Mouse (Mus musculus) liver, embryonic 14.5 days (tissue): ENCODE data around the gene Snrpf.
A peak's percentile ranks its signal among the peaks of the same experiment; 100 is the strongest.

Experiments
- CTCF ChIP-seq: IDR thresholded peaks from 2 replicates; pipeline ENCODE4 v1.5.1; 2016; ENCODE audit warnings: antibody characterized with exemption, low read depth, control low read depth
- EP300 ChIP-seq: IDR thresholded peaks from 2 replicates; pipeline ENCODE4 v1.6.1; 2016; ENCODE audit warnings: antibody characterized with exemption, low read depth

DNA sequence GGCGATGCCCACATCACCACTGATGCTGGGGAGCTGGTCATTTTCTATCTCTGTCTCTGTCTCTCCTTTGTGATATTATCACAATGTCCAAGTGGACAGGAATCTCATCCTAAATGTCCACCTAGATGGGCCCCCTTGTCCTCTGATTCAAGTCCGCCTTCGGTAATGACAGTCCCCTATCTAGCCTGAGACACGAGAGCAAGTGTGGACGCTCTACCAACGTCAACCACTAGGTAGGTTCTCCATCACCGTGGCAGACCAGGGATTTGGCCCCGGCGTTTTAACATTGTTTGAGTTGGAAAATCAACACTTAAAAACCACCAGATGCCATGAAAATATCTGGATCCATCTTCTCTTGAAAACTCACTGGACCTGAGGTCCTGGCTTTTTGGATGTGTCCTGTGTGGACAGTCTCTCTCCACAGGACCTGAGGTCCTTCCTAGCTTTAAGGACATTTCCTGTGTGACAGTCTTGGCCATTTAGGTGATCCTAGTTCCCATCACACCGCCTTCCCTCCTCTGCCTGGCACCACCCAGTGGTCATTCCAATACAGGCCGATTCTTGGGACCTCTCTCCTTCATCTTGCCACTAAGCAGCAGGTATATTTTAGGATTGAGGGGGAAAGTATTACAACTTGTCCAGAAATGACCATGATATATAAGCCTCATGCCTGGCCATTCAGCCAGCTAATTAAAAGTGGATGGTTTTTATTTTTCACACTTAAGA lies 21.5 kb downstream of the Snrpf start:
- TF ChIP-seq CTCF (0 out of 2 replicates have a peak, but pooled peaks have one; percentile 9), EP300 (no peak)
